Mouse (Mus musculus) midbrain, postnatal 0 days (tissue): ENCODE measurements around the gene Arg1. TPM values are rescaled to one million over a fixed set of nuclear protein-coding genes. Genes with fewer than 3 reads are reported as not detected.

Experiments used
- ATAC-seq: fragments of 200-750 bp; cut with Nextera tagmentation; 2 replicates; pipeline ENCODE4 v1.8.0; 2017; ENCODE audit warnings: moderate number of reproducible peaks, mild to moderate bottlenecking, moderate TSS enrichment, moderate library complexity; ENCODE audit not compliant: low FRiP score
- DNase-seq: peaks from one replicate; pipeline ENCODE4 v3.0.0-alpha.2; 2015; ENCODE audit warnings: low spot score
- H3K27ac ChIP-seq: fragments of 300-500 bp; sonication (generic); 2 replicates; pipeline ENCODE4 v1.5.1; 2014; ENCODE audit warnings: low read depth, mild to moderate bottlenecking, low read length, mixed read lengths
- H3K27me3 ChIP-seq: fragments of 300-500 bp; sonication (generic); 2 replicates; pipeline ENCODE4 v1.6.1; 2014; ENCODE audit warnings: low read length, control low read depth, mixed read lengths; ENCODE audit not compliant: insufficient read depth
- H3K36me3 ChIP-seq: fragments of 300-500 bp; sonication (generic); 2 replicates; pipeline ENCODE4 v1.6.1; 2014; ENCODE audit warnings: low read length, control low read depth, mixed read lengths; ENCODE audit not compliant: insufficient read depth
- H3K4me1 ChIP-seq: fragments of 300-500 bp; sonication (generic); 2 replicates; pipeline ENCODE4 v1.6.1; 2014; ENCODE audit warnings: mild to moderate bottlenecking, control low read depth, antibody characterized with exemption, low read length, mixed read lengths; ENCODE audit not compliant: insufficient read depth
- H3K4me2 ChIP-seq: fragments of 300-500 bp; sonication (generic); 2 replicates; pipeline ENCODE4 v1.6.1; 2014; ENCODE audit warnings: low read depth, mild to moderate bottlenecking, low read length, mixed read lengths; ENCODE audit not compliant: poor library complexity, severe bottlenecking
- H3K4me3 ChIP-seq: fragments of 300-500 bp; sonication (generic); 2 replicates; pipeline ENCODE4 v1.5.1; 2014; ENCODE audit warnings: low read depth, mild to moderate bottlenecking, low read length, moderate library complexity
- H3K9ac ChIP-seq: fragments of 300-500 bp; sonication (generic); replicated peaks from 2 replicates; pipeline ENCODE4 v1.6.1; 2014; ENCODE audit warnings: mild to moderate bottlenecking, low read length, moderate library complexity, mixed read lengths; ENCODE audit not compliant: poor library complexity, severe bottlenecking
- H3K9me3 ChIP-seq: fragments of 300-500 bp; sonication (generic); 2 replicates; pipeline ENCODE4 v1.6.1; 2016; ENCODE audit warnings: low read length, control low read depth
- CTCF ChIP-seq: IDR thresholded peaks from 2 replicates; pipeline ENCODE4 v1.5.1; 2016; ENCODE audit warnings: antibody characterized with exemption, mild to moderate bottlenecking
- WGBS: fragments of 180-500 bp; shearing (Covaris S2); extraction: QIAGEN DNeasy Blood & Tissue Kit; methylation state at CpG from one replicate; pipeline ENCODE4 v1.1.7; 2014; 5-methylcytosine and 5-hydroxymethylcytosine counted together
- polyA plus RNA-seq: library from polyadenylated mRNA; unstranded; fragments of >200 nt; fragmentation: Nextera tagmentation; extraction: Ambion mirVana; gene quantifications from 2 replicates; pipeline ENCODE4 v1.2.1, GENCODE M21; 2015
- total RNA-seq: library from RNA; depleted of rRNA; stranded (reverse); fragments of >200 nt; gene quantifications from 2 replicates; pipeline ENCODE4 v1.2.3, GENCODE M21; 2014

The Arg1 gene
- total and polyA plus RNA-seq, 2 experiments from 2014 or later: 0.68 to 0.71 TPM

GRCm38 (mm10) chr10:24961889-24962288, 34.6 kb upstream of the Arg1 start:
- Histone ChIP-seq H3K4me2 (no peak overlapping the region), H3K9me3 (no peaks in the 10 kb centered on the region), H3K27ac (no peak overlapping the region), H3K36me3 (no peaks in the 10 kb centered on the region), H3K27me3 (no peaks in the 10 kb centered on the region), H3K9ac (no peak overlapping the region), H3K4me3 (no peak overlapping the region), H3K4me1 (no peaks in the 10 kb centered on the region)
- no peak for TF ChIP-seq CTCF
- 15% methylated on average over 2 of the region's 2 CpGs for WGBS
- ATAC-seq: no peak
- no peak for DNase-seq

GRCm38 (mm10) chr10:24961112-24961511, 33.8 kb upstream of the Arg1 start:
- H3K4me2 ChIP-seq: no peak overlapping the region
- no peaks in the 10 kb centered on the region for H3K9me3 ChIP-seq
- TF ChIP-seq CTCF: peak; percentile 74
- H3K27ac ChIP-seq: no peak overlapping the region
- H3K36me3 ChIP-seq: no peaks in the 10 kb centered on the region
- no peak overlapping the region for H3K4me3 ChIP-seq
- no peaks in the 10 kb centered on the region for H3K4me1 ChIP-seq
- H3K9ac ChIP-seq: no peak overlapping the region
- 41% methylated on average over 2 of the region's 2 CpGs for WGBS
- DNase-seq: peak; percentile 87
- no peaks in the 10 kb centered on the region for H3K27me3 ChIP-seq
- no peak for ATAC-seq

- ATAC-seq (no peak), DNase-seq (peak; percentile 46)
- no peak for TF ChIP-seq CTCF
- WGBS: 54% methylated on average over 15 of the region's 15 CpGs
- no peaks in the 10 kb centered on the region for H3K4me1 ChIP-seq
- H3K9ac ChIP-seq: no peak overlapping the region
- H3K27me3 ChIP-seq: no peaks in the 10 kb centered on the region
- H3K27ac ChIP-seq: no peak overlapping the region
- H3K4me3 ChIP-seq: no peak overlapping the region
- H3K4me2 ChIP-seq: no peak overlapping the region
- no peaks in the 10 kb centered on the region for H3K36me3 ChIP-seq
- no peaks in the 10 kb centered on the region for H3K9me3 ChIP-seq
Observed at GRCm38 (mm10) chr10:24959043-24959916, 32.0 kb upstream of the Arg1 start.

- no peaks in the 10 kb centered on the region for H3K36me3 ChIP-seq
- ATAC-seq (no peak), DNase-seq (no peak)
- no peaks in the 10 kb centered on the region for H3K4me1 ChIP-seq
- H3K4me3 ChIP-seq: no peak overlapping the region
- no peak overlapping the region for H3K9ac ChIP-seq
- H3K27me3 ChIP-seq: no peaks in the 10 kb centered on the region
- H3K9me3 ChIP-seq: no peaks in the 10 kb centered on the region
- no peak overlapping the region for H3K27ac ChIP-seq
- no peak overlapping the region for H3K4me2 ChIP-seq
- 82% methylated on average over 15 of the region's 15 CpGs for WGBS
- no peak for TF ChIP-seq CTCF
Observed at GRCm38 (mm10) chr10:24958280-24959042, 31.2 kb upstream of the Arg1 start.

- H3K4me3 ChIP-seq: no peak overlapping the region
- no peak for TF ChIP-seq CTCF
- H3K27me3 ChIP-seq: no peaks in the 10 kb centered on the region
- H3K4me2 ChIP-seq: no peak overlapping the region
- no peak overlapping the region for H3K27ac ChIP-seq
- no peaks in the 10 kb centered on the region for H3K4me1 ChIP-seq
- 89% methylated on average over 6 of the region's 6 CpGs for WGBS
- DNase-seq (no peak), ATAC-seq (no peak)
- H3K9ac ChIP-seq: no peak overlapping the region
- no peaks in the 10 kb centered on the region for H3K9me3 ChIP-seq
- H3K36me3 ChIP-seq: no peaks in the 10 kb centered on the region
Observed at GRCm38 (mm10) chr10:24953876-24954275, 26.6 kb upstream of the Arg1 start.

- DNase-seq: no peak
Observed at GRCm38 (mm10) chr10:24952549-24952948, 25.3 kb upstream of the Arg1 start.

More at GRCm38 (mm10) chr10:24952549-24952948, 25.3 kb upstream of the Arg1 start:
- no peak for TF ChIP-seq CTCF
- Histone ChIP-seq H3K9me3 (no peaks in the 10 kb centered on the region), H3K27ac (no peak overlapping the region), H3K4me3 (no peak overlapping the region), H3K4me1 (no peaks in the 10 kb centered on the region), H3K36me3 (no peaks in the 10 kb centered on the region), H3K4me2 (no peak overlapping the region), H3K27me3 (no peaks in the 10 kb centered on the region), H3K9ac (no peak overlapping the region)
- WGBS: 72% methylated on average over 7 of the region's 7 CpGs
- ATAC-seq: no peak
